Mouse (Mus musculus) central nervous system, embryonic 18 days (tissue): ENCODE data around the gene Obsl1. TPM values are rescaled to one million over a fixed set of nuclear protein-coding genes. Genes with fewer than 3 reads are reported as not detected.

ENCODE experiments used
- polyA plus RNA-seq: library from polyadenylated mRNA; depleted of rRNA; stranded (reverse); fragments of >200 nt; gene quantifications from 2 replicates; pipeline ENCODE4 v1.2.3, GENCODE M21; 2012; rRNA removed

The Obsl1 gene
- 39.6 and 49.3 TPM in 2 replicates for polyA plus RNA-seq

DNA sequence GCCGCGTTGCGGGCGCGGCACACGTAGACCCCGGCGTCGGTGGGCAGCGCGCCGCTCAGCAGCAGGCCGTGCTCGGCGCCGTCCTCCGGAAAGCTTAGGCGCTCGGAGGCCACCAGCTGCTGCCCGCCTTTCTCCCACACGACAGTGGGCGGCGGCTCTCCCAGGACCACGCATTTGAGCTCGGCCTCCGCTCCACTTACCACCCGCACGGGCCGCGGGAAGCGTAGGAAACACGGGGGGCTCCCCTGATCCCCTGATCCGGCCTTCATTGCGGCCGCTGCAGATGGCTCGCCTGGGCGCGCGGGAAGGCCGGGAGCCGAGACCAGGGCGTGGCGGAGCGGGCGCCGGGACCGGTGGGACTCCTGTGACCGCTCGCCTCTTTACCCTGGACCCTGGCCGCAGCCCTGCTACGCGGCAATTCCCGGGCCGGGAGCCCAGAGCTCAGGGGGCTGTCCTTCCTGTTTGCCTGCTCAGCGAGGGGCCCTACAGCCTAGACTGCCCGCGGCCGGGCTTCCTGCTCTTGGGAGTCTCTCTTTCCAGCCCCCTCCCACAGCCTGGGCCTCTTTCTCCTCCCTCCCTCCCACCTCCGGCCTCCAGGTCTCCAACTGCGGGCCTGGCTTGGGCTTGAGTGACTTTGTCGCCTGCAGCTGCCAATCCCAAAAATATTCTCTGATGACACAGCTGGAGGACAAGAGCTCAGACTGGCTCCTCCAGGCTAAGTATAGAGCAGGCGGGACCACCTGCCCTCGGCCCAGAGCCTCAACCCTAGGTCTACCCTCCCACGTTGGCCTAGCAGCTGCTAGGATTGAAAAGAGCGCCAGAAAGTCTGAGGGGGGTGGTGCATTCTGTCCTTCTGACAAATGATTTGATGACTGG is at the start of gene Obsl1:
Gene Obsl1, minus strand, starts transcription at position 497 of the 876 bp plus-strand sequence.

DNA sequence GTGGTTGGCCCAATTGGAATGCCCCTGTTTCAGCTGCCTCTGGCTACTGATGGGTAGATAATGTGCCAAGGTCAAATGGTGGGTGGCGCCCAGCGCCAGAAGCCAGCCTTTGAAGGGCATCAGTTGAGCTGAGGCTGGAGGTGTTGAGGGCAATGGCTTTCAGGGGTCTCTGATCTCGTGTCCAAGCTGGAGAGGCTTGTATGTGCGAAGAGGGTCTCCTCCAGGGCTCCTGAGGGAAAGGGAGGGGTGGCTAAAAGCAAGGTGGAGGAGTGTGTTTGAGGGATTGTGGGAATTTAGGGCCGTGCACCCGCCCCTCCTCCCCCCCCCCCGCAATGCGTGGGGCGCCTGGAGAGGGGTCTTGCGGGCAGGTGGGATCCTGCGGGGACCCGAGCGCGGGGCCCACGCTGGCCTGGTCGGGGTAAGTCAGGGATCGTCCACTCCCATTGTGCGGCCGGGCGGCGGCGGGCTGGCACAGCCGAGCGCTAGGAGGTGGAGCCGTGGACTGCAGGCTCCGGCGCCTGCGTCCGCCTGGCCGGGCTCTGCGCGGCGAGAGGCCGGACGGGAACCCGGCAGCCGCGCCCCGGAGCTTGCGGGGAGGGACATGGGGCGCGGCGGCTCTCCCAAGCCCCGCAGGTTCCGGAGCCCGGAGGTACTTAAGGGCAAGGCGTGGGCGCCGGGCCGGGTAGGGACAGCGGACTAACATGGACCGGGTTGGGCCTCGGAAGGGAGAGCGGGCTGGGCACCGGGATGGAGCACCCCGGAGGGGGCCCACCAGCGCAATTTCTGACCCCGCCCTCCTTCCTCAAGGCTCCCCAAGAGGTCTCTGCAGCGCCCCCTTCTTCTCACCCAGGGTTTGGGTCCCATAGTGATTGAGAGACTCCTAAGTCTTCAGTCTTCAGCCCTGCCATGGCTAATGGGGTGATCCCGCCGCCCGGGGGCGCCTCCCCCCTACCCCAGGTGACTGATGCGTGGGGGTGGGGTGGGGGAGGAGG is 40.0 kb upstream of the Obsl1 start, which contains the start of gene Slc4a3:
Gene Slc4a3, plus strand, starts transcription at position 302 of the 992 bp plus-strand sequence.

DNA sequence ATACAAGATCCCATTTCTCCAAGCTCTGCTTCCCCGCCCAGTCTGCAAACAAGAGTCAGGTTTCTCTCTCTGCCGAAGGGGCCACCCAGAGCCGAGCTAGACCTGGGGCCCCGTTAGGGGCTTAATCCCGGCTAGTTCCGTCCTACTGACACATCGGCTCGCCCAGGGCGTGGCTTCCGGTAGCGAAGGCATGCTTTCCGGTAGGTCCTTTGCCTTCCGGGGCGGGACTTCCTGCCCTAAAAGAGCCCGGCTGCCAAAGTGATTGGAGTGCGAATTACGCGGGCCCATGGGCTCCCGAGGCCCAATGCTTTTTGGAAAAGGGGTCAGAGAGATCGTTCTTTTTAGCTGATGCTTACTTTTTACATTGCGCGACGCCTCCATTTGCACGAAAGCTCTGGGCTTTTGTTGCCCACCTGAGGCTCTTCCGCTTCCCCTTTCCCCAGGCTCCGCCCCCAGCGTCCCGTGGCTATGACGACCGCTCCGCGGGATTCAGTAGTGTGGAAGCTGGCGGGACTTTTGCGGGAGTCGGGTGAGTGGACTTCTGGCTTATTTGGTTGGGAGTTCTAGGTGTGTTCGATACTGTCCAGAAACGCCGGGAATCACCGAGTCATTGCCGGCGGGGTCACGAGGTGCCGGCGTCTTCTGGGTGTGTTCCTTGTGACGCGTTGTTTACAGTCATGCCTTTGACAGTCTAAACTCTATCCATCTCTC is 15.2 kb upstream of the Obsl1 start, which contains the start of gene Stk11ip:
Gene Stk11ip, plus strand, starts transcription at position 209 of the 711 bp plus-strand sequence.

GRCm38 (mm10) chr1:75507006-75507405 is 754 bp upstream of the Obsl1 start, which contains the start of gene Inha:
Gene Inha, plus strand, starts transcription at chr1:75507077.

GRCm38 (mm10) chr1:75478916-75479634 is 27.2 kb downstream of the Obsl1 start, which contains the start of the genes Chpf and Tmem198:
Gene Chpf, minus strand, starts transcription at chr1:75479307.
Gene Tmem198, plus strand, starts transcription at chr1:75479532.

GRCm38 (mm10) chr1:75450314-75451005 is 55.8 kb downstream of the Obsl1 start, which contains the start of gene Asic4:
Gene Asic4, plus strand, starts transcription at chr1:75450436.

DNA sequence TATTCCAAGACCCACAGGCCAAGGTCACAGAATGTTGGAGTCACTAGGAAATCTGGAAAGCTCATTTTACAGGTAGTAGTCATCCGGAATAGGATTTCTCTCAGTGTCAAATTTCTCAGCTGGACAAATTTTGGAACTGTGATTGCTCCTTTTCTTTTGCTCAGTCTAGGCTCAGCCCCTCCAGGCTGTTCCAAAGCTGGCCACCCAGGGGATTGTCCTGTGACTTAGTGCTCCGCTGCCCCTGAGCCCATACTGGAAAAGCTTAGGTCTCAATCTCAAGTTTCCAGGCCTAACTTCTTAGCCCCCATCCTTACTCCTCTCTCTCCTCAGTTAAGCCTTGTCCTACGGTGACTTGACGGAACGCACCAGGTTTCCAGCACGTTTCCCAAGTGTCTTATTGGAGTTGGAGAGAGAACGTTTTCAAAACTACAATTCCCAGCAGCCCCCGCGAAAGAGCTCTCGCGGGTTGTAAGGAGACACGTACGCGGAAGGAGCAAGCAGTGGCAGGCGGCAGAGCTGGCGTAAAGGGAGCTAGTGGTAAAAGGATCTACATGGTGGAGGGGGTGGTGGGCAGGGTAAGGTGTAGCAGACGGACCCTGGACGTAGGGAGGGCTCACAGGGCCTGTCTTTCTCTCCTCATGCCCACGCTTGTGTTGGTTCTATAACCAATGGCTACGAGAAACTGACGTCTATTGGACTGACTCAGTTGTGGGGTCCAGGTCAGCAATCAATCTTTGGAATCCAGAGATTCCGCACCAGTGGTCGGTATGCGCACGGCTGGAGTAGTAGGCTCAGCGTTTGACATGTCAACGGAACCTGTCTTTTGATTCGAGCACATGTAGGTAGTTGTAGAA is 70.5 kb downstream of the Obsl1 start, which contains the start of gene Gmppa:
Gene Gmppa, plus strand, starts transcription at position 456 of the 854 bp plus-strand sequence.

Other genes with a start within 250 kb of the Obsl1 start
- gene Ptprn, start 241.9 kb downstream of the Obsl1 start, polyA plus RNA-seq: 68.1 and 69.4 TPM in 2 replicates
- gene Resp18, start 228.0 kb downstream of the Obsl1 start, polyA plus RNA-seq: 141 and 164 TPM in 2 replicates
- 151 and 153 TPM in 2 replicates for gene Dnpep, start 188.5 kb downstream of the Obsl1 start, polyA plus RNA-seq
- gene Des, start 146.1 kb downstream of the Obsl1 start, polyA plus RNA-seq: 1.0 and 9.6 TPM in 2 replicates
- gene Speg, start 131.2 kb downstream of the Obsl1 start, polyA plus RNA-seq: 69.0 and 70.9 TPM in 2 replicates
- gene Gmppa, start 70.5 kb downstream of the Obsl1 start, polyA plus RNA-seq: 103 and 111 TPM in 2 replicates
- 15.3 and 15.9 TPM in 2 replicates for gene Asic4, start 56.0 kb downstream of the Obsl1 start, polyA plus RNA-seq
- gene Chpf, start 27.1 kb downstream of the Obsl1 start, polyA plus RNA-seq: 61.1 and 64.1 TPM in 2 replicates
- 39.7 and 43.7 TPM in 2 replicates for gene Tmem198, start 26.9 kb downstream of the Obsl1 start, polyA plus RNA-seq
- gene Inha, start 625 bp upstream of the Obsl1 start, polyA plus RNA-seq: 81.7 and 92.2 TPM in 2 replicates
- 31.8 and 33.5 TPM in 2 replicates for gene Stk11ip, start 15.1 kb upstream of the Obsl1 start, polyA plus RNA-seq
- gene Slc4a3, start 39.8 kb upstream of the Obsl1 start, polyA plus RNA-seq: 68.3 and 70.8 TPM in 2 replicates